Mouse (Mus musculus): ENCODE data around the gene Sgms1. TPM values are rescaled to one million over a fixed set of nuclear protein-coding genes. Genes with fewer than 3 reads are reported as not detected.
"Not testable (repeated sequence)": the region's sequence is repeated elsewhere in the genome, so short reads cannot be mapped to it uniquely, and the experiment has no call there.

Sgms1 gene
- polyA plus RNA-seq, 1 experiment: 40.7 TPM

DNA sequence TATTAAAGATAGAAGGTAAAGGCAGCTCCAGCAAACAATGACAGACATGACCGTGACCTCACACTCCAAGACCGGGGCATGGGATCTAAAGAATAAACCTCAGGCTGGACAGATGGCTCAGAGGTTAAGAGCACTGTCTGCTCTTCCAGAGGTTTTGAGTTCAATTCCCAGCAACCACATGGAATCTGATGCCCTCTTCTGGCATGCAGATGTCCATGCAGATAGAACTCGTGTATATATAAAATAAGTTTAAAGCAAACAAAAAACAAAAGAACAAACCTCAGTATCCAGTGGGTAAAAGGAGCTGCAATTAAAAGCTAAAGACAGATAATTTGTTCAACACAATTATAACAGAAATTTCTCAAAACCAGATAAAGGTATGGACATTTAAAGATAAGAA is 290.9 kb downstream of the Sgms1 start:
- no peaks in the 10 kb centered on the region for H3K36me3 ChIP-seq (ENCODE audit: control insufficient read depth, insufficient read depth, low read length)
- TF ChIP-seq POLR2A (IDR thresholded peaks at IDR 0.05; ENCODE audit: low read depth, low read length) (no peak), CTCF (conservative IDR thresholded peaks at IDR 0.05; ENCODE audit: insufficient read depth, insufficient read length, low read depth, low read length) (no peak)
- H3K27me3 ChIP-seq (replicated peaks; ENCODE audit: control insufficient read depth, insufficient read depth, low read length): no peaks in the 10 kb centered on the region
- no peak overlapping the region for H3K4me3 ChIP-seq (ENCODE audit: insufficient read depth, low read depth, low read length)
- no peak for DNase-seq
- WGBS: 82% methylated on average over 3 of the region's 3 CpGs
- H3K27ac ChIP-seq (ENCODE audit: insufficient read depth, low read depth, low read length): no peak overlapping the region
- H3K4me1 ChIP-seq (ENCODE audit: control insufficient read depth, insufficient read depth, low read length): no peaks in the 10 kb centered on the region

DNA sequence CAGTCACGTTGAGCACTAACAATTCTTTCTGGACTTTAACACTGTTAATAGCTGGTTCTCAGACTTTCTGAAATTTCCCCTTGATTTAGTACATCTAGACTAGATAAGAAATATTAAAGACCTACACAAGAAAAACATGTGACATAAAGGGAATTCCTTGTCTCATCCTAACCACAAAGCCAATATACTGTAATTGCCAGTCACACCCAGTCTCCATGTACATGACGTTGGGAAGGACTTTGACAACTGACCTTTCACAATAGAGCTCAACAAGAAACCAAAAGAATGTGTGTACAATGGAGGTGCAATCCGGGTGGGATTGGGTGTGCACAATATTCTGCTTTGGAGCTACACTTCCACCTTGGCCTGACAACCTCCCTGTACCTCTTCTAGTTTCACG is 297.2 kb downstream of the Sgms1 start:
- no peaks in the 10 kb centered on the region for H3K27me3 ChIP-seq (replicated peaks; ENCODE audit: control insufficient read depth, insufficient read depth, low read length)
- no peak overlapping the region for H3K4me3 ChIP-seq (ENCODE audit: insufficient read depth, low read depth, low read length)
- DNase-seq: no peak
- 91% methylated on average over 4 of the region's 4 CpGs for WGBS
- no peaks in the 10 kb centered on the region for H3K4me1 ChIP-seq (ENCODE audit: control insufficient read depth, insufficient read depth, low read length)
- no peaks in the 10 kb centered on the region; the same call in 1 of the 2 replicates for H3K36me3 ChIP-seq (ENCODE audit: control insufficient read depth, insufficient read depth, low read length)
- TF ChIP-seq POLR2A (IDR thresholded peaks at IDR 0.05; ENCODE audit: low read depth, low read length) (no peak), CTCF (conservative IDR thresholded peaks at IDR 0.05; ENCODE audit: insufficient read depth, insufficient read length, low read depth, low read length) (no peak)
- no peak overlapping the region for H3K27ac ChIP-seq (ENCODE audit: insufficient read depth, low read depth, low read length)

DNA sequence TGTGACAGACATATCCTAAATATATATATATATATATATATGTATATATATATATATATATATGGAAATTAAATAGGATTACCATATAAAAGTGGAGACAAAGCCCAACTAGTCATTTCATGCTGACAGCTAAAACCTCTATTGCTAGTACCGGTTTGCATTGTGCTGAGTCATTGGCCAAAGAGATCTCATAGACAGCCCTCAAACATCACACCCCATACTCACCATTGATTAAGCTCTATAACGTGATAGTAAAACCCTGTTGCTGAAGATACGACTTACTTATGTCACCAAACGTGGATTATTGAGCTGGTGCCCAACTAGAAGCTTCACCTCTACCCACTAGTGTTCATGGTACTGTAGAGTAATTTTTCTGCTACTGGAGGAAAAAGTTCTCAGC is 298.7 kb downstream of the Sgms1 start:
- Histone ChIP-seq H3K27ac (ENCODE audit: insufficient read depth, low read depth, low read length) (no peak overlapping the region), H3K36me3 (ENCODE audit: control insufficient read depth, insufficient read depth, low read length) (no peaks in the 10 kb centered on the region; the same call in 1 of the 2 replicates), H3K27me3 (replicated peaks; ENCODE audit: control insufficient read depth, insufficient read depth, low read length) (no peaks in the 10 kb centered on the region), H3K4me1 (ENCODE audit: control insufficient read depth, insufficient read depth, low read length) (no peaks in the 10 kb centered on the region), H3K4me3 (ENCODE audit: insufficient read depth, low read depth, low read length) (no peak overlapping the region)
- DNase-seq: no peak
- 94% methylated on average over 4 of the region's 4 CpGs for WGBS
- no peak for TF ChIP-seq POLR2A (IDR thresholded peaks at IDR 0.05; ENCODE audit: low read depth, low read length)
- TF ChIP-seq CTCF (conservative IDR thresholded peaks at IDR 0.05; ENCODE audit: insufficient read depth, insufficient read length, low read depth, low read length): no peak

DNA sequence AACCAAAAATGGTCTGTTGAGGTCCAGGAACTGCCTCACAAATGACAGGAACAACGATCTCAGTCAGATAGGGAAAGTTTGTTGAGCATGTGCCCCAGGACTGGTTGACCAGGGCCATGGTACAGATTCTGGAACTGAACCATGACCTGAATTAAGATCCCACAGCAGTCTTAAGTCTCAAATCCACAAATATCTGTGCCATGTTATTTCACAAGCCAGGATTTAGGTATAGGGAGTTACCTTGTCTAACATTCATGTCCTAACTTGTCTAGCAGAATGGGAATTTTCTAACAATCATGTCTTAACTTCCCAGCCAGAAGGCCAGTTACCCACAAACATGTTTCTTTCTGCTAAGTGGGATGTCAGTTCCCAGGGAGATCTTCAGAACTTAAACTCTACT is 300.9 kb downstream of the Sgms1 start:
- no peak overlapping the region for H3K4me3 ChIP-seq (ENCODE audit: insufficient read depth, low read depth, low read length)
- no peak for TF ChIP-seq POLR2A (IDR thresholded peaks at IDR 0.05; ENCODE audit: low read depth, low read length)
- no peak for TF ChIP-seq CTCF (conservative IDR thresholded peaks at IDR 0.05; ENCODE audit: insufficient read depth, insufficient read length, low read depth, low read length)
- 86% methylated on average over 1 of the region's 1 CpGs for WGBS

DNA sequence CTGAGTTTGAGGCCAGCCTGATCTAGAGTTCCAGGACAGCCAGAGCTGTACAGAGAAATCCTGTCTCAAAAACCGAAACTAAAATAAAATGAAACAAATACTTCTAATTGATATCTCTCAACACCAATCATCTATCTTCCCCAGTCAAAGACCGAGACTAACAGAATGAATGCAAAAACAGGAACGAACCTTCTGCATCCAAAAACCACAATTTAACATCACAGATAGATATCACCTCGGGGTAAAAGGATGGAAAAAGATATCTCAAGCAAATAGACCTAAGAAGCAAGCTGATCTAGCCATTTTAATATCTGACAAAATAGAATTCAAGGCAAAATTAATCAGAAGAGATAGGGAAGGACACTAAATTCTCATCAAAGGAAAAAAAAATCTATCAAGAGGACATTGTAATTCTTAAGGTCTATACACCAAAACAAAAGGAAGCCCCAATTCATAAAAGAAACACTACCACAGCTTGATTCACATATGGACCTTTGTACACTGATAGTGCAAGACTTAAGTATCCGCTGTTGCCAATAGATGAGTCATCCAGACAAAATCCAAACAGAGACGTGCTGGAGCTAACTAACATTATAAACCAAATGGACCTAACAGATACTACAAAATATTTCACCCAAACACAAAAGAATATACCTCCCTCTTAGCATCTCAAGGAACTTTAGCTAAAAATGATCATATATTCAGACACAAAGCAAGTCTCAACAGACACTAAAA is 301.6 kb downstream of the Sgms1 start:
- no peak for TF ChIP-seq POLR2A (IDR thresholded peaks at IDR 0.05; ENCODE audit: low read depth, low read length)
- TF ChIP-seq CTCF (conservative IDR thresholded peaks at IDR 0.05; ENCODE audit: insufficient read depth, insufficient read length, low read depth, low read length): no peak
- H3K27me3 ChIP-seq (replicated peaks; ENCODE audit: control insufficient read depth, insufficient read depth, low read length): no peaks in the 10 kb centered on the region
- no peak for DNase-seq
- no peak overlapping the region for H3K27ac ChIP-seq (ENCODE audit: insufficient read depth, low read depth, low read length)
- no peak overlapping the region for H3K4me3 ChIP-seq (ENCODE audit: insufficient read depth, low read depth, low read length)
- WGBS: 85% methylated on average over 6 of the region's 6 CpGs
- no peaks in the 10 kb centered on the region; the same call in 1 of the 2 replicates for H3K36me3 ChIP-seq (ENCODE audit: control insufficient read depth, insufficient read depth, low read length)
- no peaks in the 10 kb centered on the region for H3K4me1 ChIP-seq (ENCODE audit: control insufficient read depth, insufficient read depth, low read length)

More for the DNA sequence above, 300.9 kb downstream of the Sgms1 start:
- H3K36me3 ChIP-seq (ENCODE audit: control insufficient read depth, insufficient read depth, low read length): no peaks in the 10 kb centered on the region; the same call in 1 of the 2 replicates
- H3K27ac ChIP-seq (ENCODE audit: insufficient read depth, low read depth, low read length): no peak overlapping the region
- H3K27me3 ChIP-seq (replicated peaks; ENCODE audit: control insufficient read depth, insufficient read depth, low read length): no peaks in the 10 kb centered on the region
- H3K4me1 ChIP-seq (ENCODE audit: control insufficient read depth, insufficient read depth, low read length): no peaks in the 10 kb centered on the region
- DNase-seq: no peak

DNA sequence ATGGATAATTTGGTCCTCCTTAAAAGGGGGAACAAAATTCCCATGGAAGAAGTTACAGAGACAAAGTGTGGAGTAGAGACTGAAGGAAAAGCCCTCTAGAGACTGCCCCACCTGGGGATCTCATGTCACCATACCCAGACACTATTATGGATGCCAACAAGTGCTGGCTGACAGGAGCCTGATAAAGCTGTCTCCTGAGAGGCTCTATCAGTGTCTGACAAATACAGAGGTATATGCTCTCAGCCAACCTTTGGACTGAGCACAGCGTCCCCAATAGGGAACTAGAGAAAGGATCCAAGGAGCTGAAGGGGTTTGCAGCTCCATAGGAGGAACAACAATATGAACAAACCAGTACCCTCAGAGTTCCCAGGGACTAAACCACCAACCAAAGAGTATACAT is 304.7 kb downstream of the Sgms1 start:
- not testable (repeated sequence) for H3K27ac ChIP-seq (ENCODE audit: insufficient read depth, low read depth, low read length); DNase-seq; H3K4me1 ChIP-seq (ENCODE audit: control insufficient read depth, insufficient read depth, low read length); H3K27me3 ChIP-seq (replicated peaks; ENCODE audit: control insufficient read depth, insufficient read depth, low read length); H3K4me3 ChIP-seq (ENCODE audit: insufficient read depth, low read depth, low read length); H3K36me3 ChIP-seq (ENCODE audit: control insufficient read depth, insufficient read depth, low read length)
- 100% methylated on average over 1 of the region's 1 CpGs for WGBS

Other genes with a start within 250 kb of the Sgms1 start
- 8.3 and 9.4 TPM in 2 replicates for gene Rpl9-ps6, start 76.9 kb upstream of the Sgms1 start, polyA plus RNA-seq (2012; rRNA removed)
- gene Minpp1, start 96.1 kb upstream of the Sgms1 start, polyA plus RNA-seq (2012; rRNA removed): 38.2 and 60.2 TPM in 2 replicates
- 129 and 168 TPM in 2 replicates for gene Papss2, start 206.1 kb upstream of the Sgms1 start, polyA plus RNA-seq (2012; rRNA removed)